Mouse (Mus musculus) hindbrain, embryonic 16.5 days (tissue): ENCODE data around the gene Trmt10a. TPM values are rescaled to one million over a fixed set of nuclear protein-coding genes. Genes with fewer than 3 reads are reported as not detected.

Experiments
- ATAC-seq: fragments of 200-750 bp; cut with Nextera tagmentation; 2 replicates; pipeline ENCODE4 v1.8.0; 2017; ENCODE audit warnings: moderate TSS enrichment, moderate library complexity
- H3K27ac ChIP-seq: fragments of 300-500 bp; sonication (generic); 2 replicates; pipeline ENCODE4 v1.5.1; 2014; ENCODE audit warnings: low read depth, mild to moderate bottlenecking, control low read depth, low read length, moderate library complexity
- H3K27me3 ChIP-seq: fragments of 300-500 bp; sonication (generic); replicated peaks from 2 replicates; pipeline ENCODE4 v1.6.1; 2014; ENCODE audit warnings: low read length; ENCODE audit not compliant: control insufficient read depth, insufficient read depth
- H3K36me3 ChIP-seq: fragments of 300-500 bp; sonication (generic); 2 replicates; pipeline ENCODE4 v1.6.1; 2014; ENCODE audit warnings: mild to moderate bottlenecking, low read length, moderate library complexity, mixed read lengths; ENCODE audit not compliant: control insufficient read depth, insufficient read depth
- H3K4me1 ChIP-seq: fragments of 300-500 bp; sonication (generic); 2 replicates; pipeline ENCODE4 v1.6.1; 2014; ENCODE audit warnings: low read depth, low read length; ENCODE audit not compliant: control insufficient read depth, insufficient read depth
- H3K4me2 ChIP-seq: fragments of 300-500 bp; sonication (generic); 2 replicates; pipeline ENCODE4 v1.6.1; 2014; ENCODE audit warnings: mild to moderate bottlenecking, low read length, control low read depth, moderate library complexity
- H3K4me3 ChIP-seq: fragments of 300-500 bp; sonication (generic); 2 replicates; pipeline ENCODE4 v1.5.1; 2014; ENCODE audit warnings: mild to moderate bottlenecking, low read length, control low read depth, moderate library complexity
- H3K9ac ChIP-seq: fragments of 300-500 bp; sonication (generic); 2 replicates; pipeline ENCODE4 v1.6.1; 2014; ENCODE audit warnings: low read depth, mild to moderate bottlenecking, control low read depth, low read length, moderate library complexity
- H3K9me3 ChIP-seq: fragments of 300-500 bp; sonication (generic); 2 replicates; pipeline ENCODE4 v1.6.1; 2014; ENCODE audit warnings: mild to moderate bottlenecking, low read length, moderate library complexity; ENCODE audit not compliant: control insufficient read depth
- WGBS: fragments of 180-500 bp; shearing (Covaris S2); extraction: QIAGEN DNeasy Blood & Tissue Kit; methylation state at CpG from one replicate; pipeline ENCODE4 v1.1.7; 2014; 5-methylcytosine and 5-hydroxymethylcytosine counted together
- polyA plus RNA-seq: library from polyadenylated mRNA; unstranded; fragments of >200 nt; fragmentation: Nextera tagmentation; extraction: Ambion mirVana; gene quantifications from 2 replicates; pipeline ENCODE4 v1.2.1, GENCODE M21; 2015

The Trmt10a gene
- polyA plus RNA-seq: 6.4 and 7.9 TPM in 2 replicates

- Histone ChIP-seq H3K36me3 (no peaks in the 10 kb centered on the region), H3K27ac (peak within 1 kb of the TSS; percentile 99), H3K27me3 (no peaks in the 10 kb centered on the region), H3K4me3 (peak within 1 kb of the TSS; percentile 77), H3K4me1 (peaks cover 3% of the 10 kb centered on the region), H3K4me2 (peak within 1 kb of the TSS; percentile 85), H3K9me3 (no peaks in the 10 kb centered on the region), H3K9ac (peak within 1 kb of the TSS; percentile 85)
- WGBS: under 1% methylated on average over 70 of the region's 70 CpGs
- ATAC-seq: peak; percentile 100
Observed at GRCm38 (mm10) chr3:138143315-138144059, at the start of gene Trmt10a. Gene Trmt10a, plus strand, starts transcription at chr3:138143448.

GRCm38 (mm10) chr3:138095301-138095700 is 47.9 kb upstream of the Trmt10a start:
- H3K27ac ChIP-seq: no peak overlapping the region
- WGBS: 67% methylated on average over 3 of the region's 3 CpGs
- H3K4me2 ChIP-seq: no peak overlapping the region
- no peaks in the 10 kb centered on the region for H3K4me1 ChIP-seq
- 0 out of 2 replicates have a peak, but pooled peaks have one; percentile 28 for ATAC-seq
- no peaks in the 10 kb centered on the region for H3K36me3 ChIP-seq
- no peaks in the 10 kb centered on the region for H3K9me3 ChIP-seq
- no peak overlapping the region for H3K4me3 ChIP-seq
- H3K9ac ChIP-seq: no peak overlapping the region
- no peaks in the 10 kb centered on the region for H3K27me3 ChIP-seq

GRCm38 (mm10) chr3:138095718-138096117 is 47.5 kb upstream of the Trmt10a start:
- H3K36me3 ChIP-seq: no peaks in the 10 kb centered on the region
- no peaks in the 10 kb centered on the region for H3K9me3 ChIP-seq
- peak; percentile 90 for ATAC-seq
- H3K9ac ChIP-seq: no peak overlapping the region
- no peaks in the 10 kb centered on the region for H3K4me1 ChIP-seq
- H3K4me2 ChIP-seq: no peak overlapping the region
- no peaks in the 10 kb centered on the region for H3K27me3 ChIP-seq
- 44% methylated on average over 10 of the region's 10 CpGs for WGBS
- H3K4me3 ChIP-seq: no peak overlapping the region
- H3K27ac ChIP-seq: no peak overlapping the region; the same call in 1 of the 2 replicates

GRCm38 (mm10) chr3:138096263-138097028 is 46.8 kb upstream of the Trmt10a start:
- no peak overlapping the region for H3K27ac ChIP-seq
- no peak overlapping the region for H3K9ac ChIP-seq
- no peak overlapping the region for H3K4me3 ChIP-seq
- H3K4me2 ChIP-seq: no peak overlapping the region
- ATAC-seq: 0 out of 2 replicates have a peak, but pooled peaks have one; percentile 40
- no peaks in the 10 kb centered on the region for H3K27me3 ChIP-seq
- no peaks in the 10 kb centered on the region for H3K4me1 ChIP-seq
- 77% methylated on average over 19 of the region's 19 CpGs for WGBS
- no peaks in the 10 kb centered on the region for H3K9me3 ChIP-seq
- no peaks in the 10 kb centered on the region for H3K36me3 ChIP-seq

- Histone ChIP-seq H3K4me1 (no peaks in the 10 kb centered on the region), H3K27ac (no peak overlapping the region), H3K9me3 (no peaks in the 10 kb centered on the region), H3K27me3 (no peaks in the 10 kb centered on the region), H3K4me3 (no peak overlapping the region), H3K36me3 (no peaks in the 10 kb centered on the region), H3K4me2 (no peak overlapping the region), H3K9ac (no peak overlapping the region)
- 82% methylated on average over 1 of the region's 1 CpGs for WGBS
- ATAC-seq: no peak
Observed at GRCm38 (mm10) chr3:138097718-138098117, 45.5 kb upstream of the Trmt10a start.

- H3K4me1 ChIP-seq: no peaks in the 10 kb centered on the region
- H3K27me3 ChIP-seq: no peaks in the 10 kb centered on the region
- H3K4me2 ChIP-seq: no peak overlapping the region
- ATAC-seq: no peak
- no peak overlapping the region for H3K27ac ChIP-seq
- no peak overlapping the region for H3K4me3 ChIP-seq
- WGBS: 92% methylated on average over 4 of the region's 4 CpGs
- H3K9ac ChIP-seq: no peak overlapping the region
- no peaks in the 10 kb centered on the region for H3K36me3 ChIP-seq
- H3K9me3 ChIP-seq: no peaks in the 10 kb centered on the region
Observed at GRCm38 (mm10) chr3:138101936-138102335, 41.3 kb upstream of the Trmt10a start.

GRCm38 (mm10) chr3:138103690-138104089 is 39.6 kb upstream of the Trmt10a start:
- H3K4me3 ChIP-seq: no peak overlapping the region
- no peaks in the 10 kb centered on the region for H3K9me3 ChIP-seq
- no peak for ATAC-seq
- WGBS: 98% methylated on average over 4 of the region's 4 CpGs
- H3K4me2 ChIP-seq: no peak overlapping the region
- H3K27me3 ChIP-seq: no peaks in the 10 kb centered on the region
- no peak overlapping the region for H3K27ac ChIP-seq
- H3K9ac ChIP-seq: no peak overlapping the region
- no peaks in the 10 kb centered on the region for H3K36me3 ChIP-seq
- no peaks in the 10 kb centered on the region for H3K4me1 ChIP-seq

- Histone ChIP-seq H3K27ac (no peak overlapping the region), H3K36me3 (no peaks in the 10 kb centered on the region), H3K27me3 (no peaks in the 10 kb centered on the region), H3K4me1 (no peaks in the 10 kb centered on the region), H3K4me3 (no peak overlapping the region), H3K9ac (no peak overlapping the region), H3K4me2 (no peak overlapping the region), H3K9me3 (no peaks in the 10 kb centered on the region)
- ATAC-seq: no peak
- WGBS: 69% methylated on average over 5 of the region's 5 CpGs
Observed at GRCm38 (mm10) chr3:138105056-138105455, 38.2 kb upstream of the Trmt10a start.

- Histone ChIP-seq H3K9ac (no peak overlapping the region), H3K27me3 (no peaks in the 10 kb centered on the region), H3K4me1 (no peaks in the 10 kb centered on the region), H3K4me2 (no peak overlapping the region), H3K4me3 (no peak overlapping the region), H3K27ac (no peak overlapping the region), H3K36me3 (no peaks in the 10 kb centered on the region), H3K9me3 (no peaks in the 10 kb centered on the region)
- WGBS: 96% methylated on average over 10 of the region's 10 CpGs
- no peak for ATAC-seq
Observed at GRCm38 (mm10) chr3:138106887-138107286, 36.4 kb upstream of the Trmt10a start.
